Mouse (Mus musculus) liver, embryonic 14.5 days (tissue): Measurements from ENCODE around the gene Net1. TPM values are rescaled to one million over a fixed set of nuclear protein-coding genes. Genes with fewer than 3 reads are reported as not detected.

Experiments
- ATAC-seq: fragments of 200-750 bp; cut with Nextera tagmentation; 2 replicates; pipeline ENCODE4 v1.8.0; 2017; ENCODE audit warnings: moderate number of reproducible peaks, mild to moderate bottlenecking, moderate library complexity; ENCODE audit not compliant: insufficient read depth
- DNase-seq, 3 experiments: peaks; one replicate each; pipeline ENCODE4 v3.0.0-alpha.2; 2012 to 2013; ENCODE audit warnings: low read depth in 3 of 3, low spot score in 3 of 3
- H3K27ac ChIP-seq: fragments of 300-500 bp; sonication (generic); 2 replicates; pipeline ENCODE4 v1.5.1; 2014; ENCODE audit warnings: moderate library complexity, mild to moderate bottlenecking, control low read depth, inconsistent platforms
- H3K27me3 ChIP-seq: fragments of 300-500 bp; sonication (generic); 2 replicates; pipeline ENCODE4 v1.6.1; 2014; ENCODE audit warnings: mild to moderate bottlenecking, low read length, moderate library complexity; ENCODE audit not compliant: control insufficient read depth, insufficient read depth
- H3K36me3 ChIP-seq: fragments of 300-500 bp; sonication (generic); replicated peaks from 2 replicates; pipeline ENCODE4 v1.6.1; 2014; ENCODE audit warnings: low read depth; ENCODE audit not compliant: control insufficient read depth, insufficient read depth
- H3K4me1 ChIP-seq, 2 experiments: fragments of 200-500 bp in 1 of 2; fragments of 300-500 bp in 1 of 2; sonication (generic) in 1 of 2; replicated peaks; 2 replicates each; pipeline ENCODE4 v1.6.1; 2012 to 2014; ENCODE audit warnings: antibody characterized with exemption in 1 of 2, inconsistent platforms in 1 of 2, low read length in 1 of 2; ENCODE audit not compliant: control insufficient read depth in 2 of 2, insufficient read depth in 2 of 2
- H3K4me2 ChIP-seq: fragments of 300-500 bp; sonication (generic); 2 replicates; pipeline ENCODE4 v1.6.1; 2014; ENCODE audit warnings: low read depth, mild to moderate bottlenecking, control low read depth, moderate library complexity
- H3K4me3 ChIP-seq, 2 experiments: fragments of 200-500 bp in 1 of 2; fragments of 300-500 bp in 1 of 2; sonication (generic) in 1 of 2; 2 replicates each; pipeline ENCODE4 v1.5.1; 2012 to 2014; ENCODE audit warnings: low read depth in 2 of 2, low read length in 2 of 2, mild to moderate bottlenecking in 2 of 2, control low read depth in 1 of 2, inconsistent platforms in 1 of 2, moderate library complexity in 1 of 2; ENCODE audit not compliant: insufficient read depth in 1 of 2
- H3K9ac ChIP-seq: fragments of 300-500 bp; sonication (generic); replicated peaks from 2 replicates; pipeline ENCODE4 v1.6.1; 2014; ENCODE audit warnings: mild to moderate bottlenecking, control low read depth, moderate library complexity
- H3K9me3 ChIP-seq: fragments of 300-500 bp; sonication (generic); 2 replicates; pipeline ENCODE4 v1.6.1; 2016; ENCODE audit warnings: low read length, mixed read lengths; ENCODE audit not compliant: control insufficient read depth
- CTCF ChIP-seq: IDR thresholded peaks from 2 replicates; pipeline ENCODE4 v1.5.1; 2016; ENCODE audit warnings: antibody characterized with exemption, low read depth, control low read depth
- EP300 ChIP-seq: IDR thresholded peaks from 2 replicates; pipeline ENCODE4 v1.6.1; 2016; ENCODE audit warnings: antibody characterized with exemption, low read depth
- WGBS: fragments of 180-500 bp; shearing (Covaris S2); extraction: QIAGEN DNeasy Blood & Tissue Kit; methylation state at CpG from one replicate; pipeline ENCODE4 v1.1.7; 2014; ENCODE audit not compliant: insufficient replicate concordance; 5-methylcytosine and 5-hydroxymethylcytosine counted together
- polyA plus RNA-seq, 2 experiments: library from polyadenylated mRNA; depleted of rRNA in 1 of 2; stranded (reverse) in 1 of 2; unstranded in 1 of 2; fragments of >200 nt; fragmentation: Nextera tagmentation in 1 of 2; extraction: Ambion mirVana in 1 of 2; gene quantifications; 2 replicates each; pipeline versions ENCODE4 v1.2.1 to v1.2.3; 2012 to 2014

The Net1 gene
- polyA plus RNA-seq, 2 experiments: 23.5 to 39.4 TPM

- WGBS: 31% methylated on average over 5 of the region's 5 CpGs
These were observed 21.1 kb downstream of the Net1 start for GRCm38 (mm10) chr13:3896913-3897312.

GRCm38 (mm10) chr13:3896032-3896431 lies 22.0 kb downstream of the Net1 start:
- H3K4me1 ChIP-seq: peaks cover 11 to 16% of the 10 kb centered on the region in 2 experiments; a peak in 3 of 4 replicates
- no peak overlapping the region for H3K4me3 ChIP-seq
- no peak for DNase-seq
- TF ChIP-seq CTCF: no peak
- TF ChIP-seq EP300: no peak
- no peak overlapping the region for H3K9ac ChIP-seq
- no peak overlapping the region for H3K4me2 ChIP-seq
- H3K27ac ChIP-seq: no peak overlapping the region
- H3K27me3 ChIP-seq: no peaks in the 10 kb centered on the region
- H3K36me3 ChIP-seq: no peaks in the 10 kb centered on the region
- 74% methylated on average over 6 of the region's 6 CpGs for WGBS
- ATAC-seq: no peak
- no peaks in the 10 kb centered on the region for H3K9me3 ChIP-seq

More at GRCm38 (mm10) chr13:3896913-3897312, 21.1 kb downstream of the Net1 start:
- H3K4me1 ChIP-seq: peaks cover 9 to 11% of the 10 kb centered on the region in 2 experiments; a peak in 3 of 4 replicates
- no peak overlapping the region for H3K4me2 ChIP-seq
- DNase-seq (peak; percentile 59 to 70 (median 64)), ATAC-seq (no peak)
- H3K4me3 ChIP-seq: no peak overlapping the region
- peak; percentile 94 for TF ChIP-seq CTCF
- no peak for TF ChIP-seq EP300
- H3K36me3 ChIP-seq: no peaks in the 10 kb centered on the region
- H3K27me3 ChIP-seq: no peaks in the 10 kb centered on the region
- no peak overlapping the region for H3K9ac ChIP-seq
- H3K27ac ChIP-seq: no peak overlapping the region
- H3K9me3 ChIP-seq: no peaks in the 10 kb centered on the region

GRCm38 (mm10) chr13:3895397-3895980 lies 22.5 kb downstream of the Net1 start:
- TF ChIP-seq CTCF (no peak), EP300 (no peak)
- H3K27ac ChIP-seq: no peak overlapping the region
- DNase-seq: no peak
- H3K4me3 ChIP-seq: no peak overlapping the region
- no peaks in the 10 kb centered on the region for H3K27me3 ChIP-seq
- peaks cover 11 to 16% of the 10 kb centered on the region in 2 experiments; a peak in 3 of 4 replicates for H3K4me1 ChIP-seq
- 71% methylated on average over 8 of the region's 8 CpGs for WGBS
- no peak overlapping the region for H3K9ac ChIP-seq
- H3K9me3 ChIP-seq: no peaks in the 10 kb centered on the region
- no peak for ATAC-seq
- H3K4me2 ChIP-seq: no peak overlapping the region
- no peaks in the 10 kb centered on the region for H3K36me3 ChIP-seq

- Histone ChIP-seq H3K9ac (no peak overlapping the region), H3K27me3 (no peaks in the 10 kb centered on the region), H3K4me2 (no peak overlapping the region), H3K4me1 (peaks cover 11 to 21% of the 10 kb centered on the region in 2 experiments), H3K9me3 (no peaks in the 10 kb centered on the region), H3K27ac (no peak overlapping the region), H3K36me3 (no peaks in the 10 kb centered on the region), H3K4me3 (no peak overlapping the region)
- TF ChIP-seq CTCF: no peak
- TF ChIP-seq EP300: no peak
- no peak for DNase-seq
- 79% methylated on average over 8 of the region's 8 CpGs for WGBS
- ATAC-seq: no peak
These were observed 23.5 kb downstream of the Net1 start for GRCm38 (mm10) chr13:3894549-3894948.

GRCm38 (mm10) chr13:3893126-3893734 lies 24.8 kb downstream of the Net1 start:
- Histone ChIP-seq H3K9me3 (no peaks in the 10 kb centered on the region), H3K4me3 (peak overlapping the region; percentile 85 to 97), H3K4me1 (peaks cover 11 to 21% of the 10 kb centered on the region in 2 experiments), H3K9ac (peak overlapping the region; percentile 86), H3K27me3 (no peaks in the 10 kb centered on the region), H3K4me2 (peak overlapping the region; percentile 90), H3K27ac (peak overlapping the region; percentile 61), H3K36me3 (peaks cover 12% of the 10 kb centered on the region)
- TF ChIP-seq EP300: no peak
- peak; percentile 30; the same call in 1 of the 2 replicates for TF ChIP-seq CTCF
- ATAC-seq: peak; percentile 97
- under 1% methylated on average over 35 of the region's 35 CpGs for WGBS
- peak; percentile 84 to 86 (median 86) for DNase-seq
